Mouse (Mus musculus) gastrocnemius, postnatal 10 days (tissue): ENCODE data around the gene Hcn2. TPM values are rescaled to one million over a fixed set of nuclear protein-coding genes. Genes with fewer than 3 reads are reported as not detected.

Source experiments
- DNase-seq: peaks from one replicate; pipeline ENCODE4 v3.0.0; 2021; ENCODE audit warnings: mixed read lengths
- total RNA-seq, 2 experiments: library from RNA; stranded (reverse); gene quantifications; 2 replicates each; pipeline ENCODE4 v1.2.3; 2021

The Hcn2 gene
- total RNA-seq, 2 experiments from 2014 or later: 0.86 to 0.96 TPM

DNA sequence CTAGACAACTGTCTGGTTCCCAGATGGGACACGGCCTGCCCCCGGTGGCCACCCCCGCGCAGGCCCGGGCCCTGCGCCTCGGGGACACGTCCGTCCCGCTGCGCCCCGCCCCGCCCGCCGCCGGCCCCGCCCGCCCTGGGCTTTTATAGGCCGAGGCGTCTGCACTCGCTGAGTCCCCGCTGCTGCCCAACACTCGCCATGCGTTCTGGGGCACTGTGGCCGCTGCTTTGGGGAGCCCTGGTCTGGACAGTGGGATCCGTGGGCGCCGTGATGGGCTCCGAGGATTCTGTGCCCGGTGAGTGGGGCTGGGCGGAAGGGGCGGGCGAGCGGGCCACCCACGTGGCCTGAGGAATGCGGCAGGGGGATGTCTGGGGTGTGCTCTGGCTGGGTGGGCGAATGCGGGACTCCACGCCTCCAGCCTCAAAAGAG is 60.7 kb downstream of the Hcn2 start, which contains the start of gene Fstl3:
Gene Fstl3 (plus strand): TSS at position 170 of the 429 bp plus-strand sequence.
- DNase-seq: no peak

DNA sequence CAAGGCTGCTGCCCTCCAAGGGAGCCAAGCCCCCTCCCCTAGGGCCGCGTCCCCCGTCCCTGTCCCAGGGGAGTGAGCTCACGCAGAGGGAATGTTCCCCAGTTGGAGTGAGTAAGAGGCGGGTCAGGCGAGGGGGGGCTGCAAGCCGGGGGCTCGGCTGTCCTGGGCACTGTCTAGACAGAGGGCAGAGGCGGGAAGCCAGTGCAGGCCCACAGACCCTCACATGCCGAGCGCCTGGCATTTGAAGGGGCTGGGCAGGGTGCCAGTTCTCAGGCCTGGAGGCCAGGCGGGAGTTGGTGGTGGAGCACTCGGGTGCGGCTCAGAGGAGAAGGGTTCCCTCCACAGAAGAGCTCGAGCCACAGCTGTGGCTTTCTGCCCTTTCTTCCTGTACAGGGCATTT is 61.6 kb downstream of the Hcn2 start:
- peak; percentile 50 for DNase-seq

DNA sequence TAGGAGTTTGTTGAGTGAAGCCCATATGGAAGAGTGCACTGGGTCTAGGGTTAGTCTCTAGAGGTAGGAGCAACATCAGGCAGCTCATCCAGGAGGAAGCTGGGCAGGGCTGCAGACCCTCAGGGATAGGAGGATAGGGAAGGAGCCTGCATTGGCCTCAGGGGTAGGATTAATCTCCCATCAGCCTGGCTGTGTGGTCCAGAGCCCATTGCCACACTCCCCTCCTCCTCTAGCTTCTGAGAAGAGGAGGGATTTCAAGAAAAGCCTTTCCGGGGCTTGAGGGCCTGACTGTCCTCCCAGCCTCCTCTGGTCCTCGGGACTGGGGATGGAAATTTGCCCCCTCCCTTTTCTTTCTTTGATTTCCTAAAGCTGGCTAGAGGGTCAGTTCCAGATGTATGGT is 62.8 kb downstream of the Hcn2 start:
- DNase-seq: no peak

DNA sequence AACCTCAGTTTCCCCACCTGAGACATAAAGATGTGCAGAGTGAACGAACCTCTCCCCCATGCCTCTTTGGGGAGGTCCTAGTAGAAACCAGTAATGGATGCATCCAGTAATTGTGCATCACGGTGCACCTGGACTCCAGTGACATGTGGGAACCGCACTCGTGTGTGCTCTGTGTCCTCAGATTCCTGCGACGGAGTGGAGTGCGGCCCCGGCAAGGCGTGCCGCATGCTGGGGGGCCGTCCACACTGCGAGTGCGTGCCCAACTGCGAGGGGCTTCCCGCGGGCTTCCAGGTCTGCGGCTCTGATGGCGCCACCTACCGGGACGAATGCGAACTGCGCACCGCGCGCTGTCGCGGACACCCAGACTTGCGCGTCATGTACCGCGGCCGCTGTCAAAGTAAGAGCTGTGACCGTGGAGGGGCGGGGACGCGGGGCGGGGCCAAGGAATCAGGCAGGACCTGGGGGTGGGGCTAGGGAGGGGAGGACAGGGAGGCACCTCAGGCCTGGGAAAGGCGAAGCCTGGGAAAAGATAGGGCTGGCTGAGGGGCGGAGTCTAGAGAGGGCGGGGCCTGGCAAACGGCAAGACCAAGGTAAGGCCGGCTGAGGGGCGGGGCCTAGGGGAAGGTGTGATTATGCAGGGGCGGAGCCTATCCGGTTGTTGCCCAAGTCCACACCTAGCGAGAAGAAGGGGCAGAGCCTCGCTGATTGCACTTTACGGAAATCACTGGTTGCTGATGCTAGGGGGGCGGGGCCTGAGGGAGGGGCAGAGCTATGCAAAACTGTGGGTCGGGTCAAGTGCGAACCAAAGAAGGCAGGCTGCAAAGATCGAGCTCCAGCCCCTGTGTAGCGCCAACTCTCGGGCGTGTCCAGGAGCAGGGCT is 63.6 kb downstream of the Hcn2 start:
- DNase-seq: peak; percentile 94

DNA sequence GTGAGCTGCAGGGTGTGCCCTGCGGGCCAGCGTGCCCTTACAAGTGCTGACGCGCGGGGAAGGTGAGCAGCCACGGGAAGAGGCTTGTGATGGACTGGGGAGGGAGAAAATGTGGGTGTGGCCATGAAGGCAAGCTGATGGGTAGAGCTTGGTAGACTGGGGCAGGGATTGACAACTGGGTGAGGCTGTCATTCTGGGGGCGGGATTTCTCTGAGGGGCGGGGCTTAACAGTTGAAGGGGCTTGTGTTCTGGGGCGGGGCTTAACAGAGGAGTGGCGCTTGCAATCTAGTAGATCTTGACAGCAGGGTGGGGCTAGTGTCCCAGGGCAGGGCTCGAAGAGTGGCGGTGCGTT is 64.2 kb downstream of the Hcn2 start:
- DNase-seq: no peak

DNA sequence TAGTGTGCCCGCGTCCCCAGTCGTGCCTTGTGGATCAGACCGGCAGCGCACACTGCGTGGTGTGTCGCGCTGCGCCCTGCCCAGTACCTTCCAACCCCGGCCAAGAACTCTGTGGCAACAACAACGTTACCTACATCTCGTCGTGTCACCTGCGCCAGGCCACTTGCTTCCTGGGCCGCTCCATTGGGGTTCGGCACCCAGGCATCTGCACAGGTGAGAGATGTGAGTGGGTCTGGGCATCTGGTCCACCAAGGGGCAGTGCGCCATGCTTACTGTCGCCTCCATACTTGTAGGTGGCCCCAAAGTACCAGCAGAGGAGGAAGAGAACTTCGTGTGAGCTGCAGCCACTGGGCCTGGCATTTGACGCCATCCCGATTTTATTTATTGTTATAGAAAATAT is 64.7 kb downstream of the Hcn2 start:
- DNase-seq: no peak

DNA sequence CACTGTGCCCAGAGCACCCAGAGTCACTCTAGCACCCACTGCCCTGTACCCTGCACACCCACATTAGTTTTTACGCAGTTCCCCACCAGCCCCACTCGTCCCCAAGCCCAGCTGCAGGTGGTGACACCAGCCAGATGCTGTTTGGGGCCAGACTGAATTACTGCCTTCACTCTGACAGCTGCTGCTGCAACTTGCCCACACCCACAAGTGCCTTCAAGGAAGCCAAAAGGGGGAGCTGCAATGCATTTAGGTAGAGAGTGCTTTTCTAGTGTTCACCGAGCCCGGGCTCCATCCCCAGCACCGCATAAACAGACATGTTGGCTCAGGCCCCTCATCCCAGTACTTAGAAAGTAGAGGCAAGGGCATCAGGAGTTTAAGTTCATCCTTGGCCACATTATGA is 65.5 kb downstream of the Hcn2 start:
- DNase-seq: no peak

DNA sequence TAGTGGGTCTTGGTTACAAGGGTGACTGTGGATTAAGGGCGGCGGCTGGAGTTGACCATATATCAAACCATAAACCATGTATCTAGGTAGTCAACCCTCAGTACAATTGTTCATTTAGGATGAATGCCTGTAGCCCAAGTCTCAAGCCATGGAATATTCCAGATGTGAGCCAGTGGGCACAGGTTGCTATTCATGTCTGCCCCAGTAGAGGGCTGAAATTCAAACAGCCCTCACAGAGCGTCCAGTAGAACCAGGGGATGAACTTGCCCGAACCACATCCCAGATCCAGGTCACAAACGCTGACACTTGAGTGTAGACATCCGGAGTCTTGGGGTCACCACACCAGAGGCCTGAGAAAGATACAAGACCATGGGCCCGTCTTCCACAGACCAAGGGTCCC is 66.6 kb downstream of the Hcn2 start:
- DNase-seq: no peak

DNA sequence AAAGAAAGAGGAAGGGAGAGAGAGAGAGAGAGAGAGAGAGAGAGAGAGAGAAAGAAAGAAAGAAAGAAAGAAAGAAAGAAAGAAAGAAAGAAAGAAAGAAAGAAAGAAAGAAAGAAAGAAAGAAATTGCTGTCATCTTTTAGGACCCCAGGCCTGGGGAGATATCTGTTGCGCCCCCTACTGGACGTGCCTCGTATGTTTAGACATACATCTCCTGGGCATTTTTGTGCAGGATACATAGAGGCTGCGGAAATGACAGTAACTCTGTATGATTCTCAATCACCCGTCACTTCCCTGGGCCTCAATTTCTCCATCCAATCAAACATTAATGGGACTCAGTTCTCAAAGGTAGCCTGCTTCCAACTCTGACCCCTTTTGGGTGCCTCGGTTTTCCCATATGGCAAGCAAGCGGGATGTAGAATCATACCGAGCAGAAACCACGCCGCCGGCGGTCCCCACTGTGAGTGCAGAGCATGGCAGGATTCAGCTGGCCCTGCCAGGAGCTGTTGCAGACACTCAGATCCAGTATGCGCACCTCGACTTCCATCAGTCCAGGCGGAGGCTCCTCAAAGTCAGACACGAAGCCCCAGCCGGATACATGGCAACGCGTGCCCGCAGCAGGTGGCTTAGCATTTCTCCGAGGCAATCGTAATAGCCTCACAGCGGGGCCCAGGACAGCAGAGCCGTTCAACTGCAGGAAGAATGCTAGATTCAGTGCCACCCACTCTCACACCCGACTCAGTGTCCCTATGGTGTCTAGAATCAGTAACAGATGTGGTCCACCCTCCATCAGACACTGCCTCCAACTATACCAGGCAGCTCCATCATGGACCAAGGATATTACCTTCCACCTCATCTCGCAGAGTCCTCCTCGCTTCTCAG is 67.7 kb downstream of the Hcn2 start:
- DNase-seq: no peak

Other genes with a start within 250 kb of the Hcn2 start
- not detected for gene Vmn2r83, start 247.9 kb upstream of the Hcn2 start, total RNA-seq
- 1 to 10 TPM; 2.3 to 2.6 TPM for gene Plpp2, start 182.8 kb upstream of the Hcn2 start, total RNA-seq
- 10 to 100 TPM; 16.1 to 18.2 TPM for gene Mier2, start 161.4 kb upstream of the Hcn2 start, total RNA-seq
- gene Theg, start 129.3 kb upstream of the Hcn2 start, total RNA-seq: not detected
- under 1 TPM; 0.07 to 0.16 TPM for gene C2cd4c, start 102.6 kb upstream of the Hcn2 start, total RNA-seq
- 1 to 10 TPM; 2.7 to 5.3 TPM for gene Shc2, start 78.7 kb upstream of the Hcn2 start, total RNA-seq
- under 1 TPM; 0.26 to 0.97 TPM for gene Odf3l2, start 70.9 kb upstream of the Hcn2 start, total RNA-seq
- not detected for gene Madcam1, start 52.1 kb upstream of the Hcn2 start, total RNA-seq
- 10 to 100 TPM; 18.3 to 18.7 TPM for gene Tpgs1, start 47.3 kb upstream of the Hcn2 start, total RNA-seq
- gene Cdc34, start 34.4 kb upstream of the Hcn2 start, total RNA-seq: 100 to 1,000 TPM; 265 to 287 TPM
- 1 to 10 TPM; 2.3 to 2.7 TPM for gene Gzmm, start 27.6 kb upstream of the Hcn2 start, total RNA-seq
- 100 to 1,000 TPM; 420 to 439 TPM for gene Bsg, start 12.1 kb upstream of the Hcn2 start, total RNA-seq
- gene Polrmt, start 29.9 kb downstream of the Hcn2 start, total RNA-seq: 10 to 100 TPM; 20.8 to 24.6 TPM
- gene Fgf22, start 38.4 kb downstream of the Hcn2 start, total RNA-seq: not detected
- 10 to 100 TPM; 35.2 to 36.1 TPM for gene Rnf126, start 50.3 kb downstream of the Hcn2 start, total RNA-seq
- 1 to 10 TPM; 1.1 to 1.6 TPM for gene Fstl3, start 60.6 kb downstream of the Hcn2 start, total RNA-seq
- gene Prss57, start 74.3 kb downstream of the Hcn2 start, total RNA-seq: under 1 TPM in 1 of 2 experiments, not detected in 1; 0.11 TPM
- gene Palm, start 76.9 kb downstream of the Hcn2 start, total RNA-seq: 10 to 100 TPM; 26.6 to 36.8 TPM
- under 1 TPM in 1 of 2 experiments, not detected in 1; 0.54 TPM for gene Misp, start 104.4 kb downstream of the Hcn2 start, total RNA-seq
- 100 to 1,000 TPM in 1 of 2 experiments, 10 to 100 TPM in 1; 75.2 to 110 TPM for gene Ptbp1, start 137.8 kb downstream of the Hcn2 start, total RNA-seq
- gene Prtn3, start 157.8 kb downstream of the Hcn2 start, total RNA-seq: 1 to 10 TPM in 1 of 2 experiments, not detected in 1; 2.1 TPM
- 1 to 10 TPM in 1 of 2 experiments, under 1 TPM in 1; 0.49 to 1.6 TPM for gene Plppr3, start 158.0 kb downstream of the Hcn2 start, total RNA-seq
- 1 to 10 TPM in 1 of 2 experiments, not detected in 1; 1.9 TPM for gene Elane, start 169.6 kb downstream of the Hcn2 start, total RNA-seq
- gene Cfd, start 174.2 kb downstream of the Hcn2 start, total RNA-seq: 10 to 100 TPM; 21.5 to 22.8 TPM
- gene Med16, start 192.3 kb downstream of the Hcn2 start, total RNA-seq: 10 to 100 TPM; 39.6 to 43.8 TPM
- gene Gm26602, start 194.2 kb downstream of the Hcn2 start, total RNA-seq: not detected
- gene Kiss1r, start 200.3 kb downstream of the Hcn2 start, total RNA-seq: under 1 TPM; 0.23 to 0.59 TPM
- 100 to 1,000 TPM; 101 to 108 TPM for gene R3hdm4, start 204.6 kb downstream of the Hcn2 start, total RNA-seq
- gene Arid3a, start 210.4 kb downstream of the Hcn2 start, total RNA-seq: 1 to 10 TPM; 2.6 to 4.1 TPM
- gene Wdr18, start 243.5 kb downstream of the Hcn2 start, total RNA-seq: 10 to 100 TPM; 18.0 to 21.8 TPM